Mouse (Mus musculus) hindbrain, embryonic 10.5 days (tissue): Measurements from ENCODE around the gene Fam3b. TPM values are rescaled to one million over a fixed set of nuclear protein-coding genes. Genes with fewer than 3 reads are reported as not detected.
A peak's percentile ranks its signal among the peaks of the same experiment; 100 is the strongest.

Experiments used
- DNase-seq: peaks from one replicate; pipeline ENCODE4 v3.0.0-alpha.2; 2017; ENCODE audit warnings: low spot score
- H3K27ac ChIP-seq: fragments of 300-500 bp; sonication (generic); 2 replicates; pipeline ENCODE4 v1.5.1; 2016; ENCODE audit warnings: mild to moderate bottlenecking, moderate library complexity
- H3K27me3 ChIP-seq: fragments of 300-500 bp; sonication (generic); 2 replicates; pipeline ENCODE4 v1.6.1; 2016; ENCODE audit warnings: mild to moderate bottlenecking; ENCODE audit not compliant: poor library complexity, insufficient read depth, severe bottlenecking
- H3K36me3 ChIP-seq: fragments of 300-500 bp; sonication (generic); 2 replicates; pipeline ENCODE4 v1.6.1; 2016; ENCODE audit warnings: mild to moderate bottlenecking, moderate library complexity
- H3K4me1 ChIP-seq: fragments of 300-500 bp; sonication (generic); replicated peaks from 2 replicates; pipeline ENCODE4 v1.6.1; 2016; ENCODE audit warnings: mild to moderate bottlenecking
- H3K4me3 ChIP-seq: fragments of 300-500 bp; sonication (generic); 2 replicates; pipeline ENCODE4 v1.5.1; 2016; ENCODE audit warnings: mild to moderate bottlenecking, moderate library complexity
- H3K9me3 ChIP-seq: fragments of 300-500 bp; sonication (generic); 2 replicates; pipeline ENCODE4 v1.6.1; 2016; ENCODE audit warnings: mild to moderate bottlenecking, moderate library complexity
- WGBS: fragments of 180-500 bp; shearing (Covaris S2); methylation state at CpG from one replicate; pipeline ENCODE4 v1.1.7; 2016; 5-methylcytosine and 5-hydroxymethylcytosine counted together
- polyA plus RNA-seq: library from polyadenylated mRNA; unstranded; fragments of >200 nt; fragmentation: Nextera tagmentation; extraction: Ambion mirVana; gene quantifications from 2 replicates; pipeline ENCODE4 v1.2.1, GENCODE M21; 2016

Fam3b gene
- polyA plus RNA-seq = not detected in 2 replicates

GRCm38 (mm10) chr16:97514099-97514940, at the start of gene Fam3b:
TSS of gene Fam3b (minus strand) at chr16:97514816.
- H3K27me3 ChIP-seq = no peaks in the 10 kb centered on the region
- H3K27ac ChIP-seq = no peak within 1 kb of the TSS
- WGBS = 83% methylated on average over 4 of the region's 4 CpGs
- DNase-seq = no peak
- H3K9me3 ChIP-seq = no peaks in the 10 kb centered on the region
- no peaks in the 10 kb centered on the region for H3K36me3 ChIP-seq
- no peaks in the 10 kb centered on the region for H3K4me1 ChIP-seq
- H3K4me3 ChIP-seq = no peak within 1 kb of the TSS

- Histone ChIP-seq H3K9me3 (peaks cover 6% of the 10 kb centered on the region; the same call in 1 of the 2 replicates), H3K4me3 (no peak overlapping the region), H3K4me1 (no peaks in the 10 kb centered on the region), H3K27me3 (no peaks in the 10 kb centered on the region), H3K27ac (no peak overlapping the region), H3K36me3 (no peaks in the 10 kb centered on the region)
- WGBS = 75% methylated on average over 4 of the region's 4 CpGs
- no peak for DNase-seq
These were observed 29.7 kb upstream of the Fam3b start for GRCm38 (mm10) chr16:97544340-97544739.

GRCm38 (mm10) chr16:97536859-97537258, 22.2 kb upstream of the Fam3b start:
- DNase-seq = no peak
- 62% methylated on average over 1 of the region's 1 CpGs for WGBS
- H3K4me3 ChIP-seq = no peak overlapping the region
- H3K27me3 ChIP-seq = no peaks in the 10 kb centered on the region
- peak overlapping the region; percentile 82 for H3K27ac ChIP-seq
- H3K9me3 ChIP-seq = peaks cover 6% of the 10 kb centered on the region; the same call in 1 of the 2 replicates
- H3K4me1 ChIP-seq = peaks cover 30% of the 10 kb centered on the region
- H3K36me3 ChIP-seq = no peaks in the 10 kb centered on the region

GRCm38 (mm10) chr16:97535808-97536413, 21.3 kb upstream of the Fam3b start:
- Histone ChIP-seq H3K27me3 (no peaks in the 10 kb centered on the region), H3K36me3 (no peaks in the 10 kb centered on the region), H3K9me3 (no peaks in the 10 kb centered on the region), H3K4me3 (peak overlapping the region; percentile 21), H3K27ac (peak overlapping the region; percentile 82), H3K4me1 (peaks cover 30% of the 10 kb centered on the region)
- WGBS = 15% methylated on average over 3 of the region's 3 CpGs
- peak; percentile 46 for DNase-seq

GRCm38 (mm10) chr16:97534876-97535461, 20.4 kb upstream of the Fam3b start:
- Histone ChIP-seq H3K4me3 (no peak overlapping the region), H3K36me3 (no peaks in the 10 kb centered on the region)
- WGBS = 42% methylated on average over 5 of the region's 5 CpGs

GRCm38 (mm10) chr16:97534448-97534847, 19.8 kb upstream of the Fam3b start:
- H3K4me3 ChIP-seq = no peak overlapping the region
- DNase-seq = no peak
- no peaks in the 10 kb centered on the region for H3K27me3 ChIP-seq
- H3K27ac ChIP-seq = peak overlapping the region; percentile 82
- H3K4me1 ChIP-seq = peaks cover 30% of the 10 kb centered on the region
- WGBS = 59% methylated on average over 1 of the region's 1 CpGs
- no peaks in the 10 kb centered on the region for H3K36me3 ChIP-seq
- no peaks in the 10 kb centered on the region for H3K9me3 ChIP-seq

More at GRCm38 (mm10) chr16:97534876-97535461, 20.4 kb upstream of the Fam3b start:
- Histone ChIP-seq H3K9me3 (no peaks in the 10 kb centered on the region), H3K27me3 (no peaks in the 10 kb centered on the region), H3K27ac (peak overlapping the region; percentile 82), H3K4me1 (peaks cover 30% of the 10 kb centered on the region)
- peak; percentile 6 for DNase-seq

GRCm38 (mm10) chr16:97533751-97534150, 19.1 kb upstream of the Fam3b start:
- Histone ChIP-seq H3K27me3 (no peaks in the 10 kb centered on the region), H3K36me3 (no peaks in the 10 kb centered on the region), H3K27ac (no peak overlapping the region), H3K9me3 (no peaks in the 10 kb centered on the region), H3K4me1 (peaks cover 30% of the 10 kb centered on the region), H3K4me3 (no peak overlapping the region)
- 93% methylated on average over 5 of the region's 5 CpGs for WGBS
- DNase-seq = no peak

- Histone ChIP-seq H3K27ac (no peak overlapping the region), H3K9me3 (no peaks in the 10 kb centered on the region), H3K36me3 (no peaks in the 10 kb centered on the region), H3K4me3 (no peak overlapping the region), H3K27me3 (no peaks in the 10 kb centered on the region), H3K4me1 (peaks cover 30% of the 10 kb centered on the region)
- no peak for DNase-seq
- WGBS = 97% methylated on average over 1 of the region's 1 CpGs
These were observed 18.5 kb upstream of the Fam3b start for GRCm38 (mm10) chr16:97533126-97533525.

- Histone ChIP-seq H3K36me3 (no peaks in the 10 kb centered on the region), H3K27me3 (no peaks in the 10 kb centered on the region), H3K4me1 (no peaks in the 10 kb centered on the region), H3K9me3 (no peaks in the 10 kb centered on the region), H3K4me3 (no peak overlapping the region), H3K27ac (no peak overlapping the region)
- DNase-seq = no peak
- 89% methylated on average over 2 of the region's 2 CpGs for WGBS
These were observed 14.6 kb upstream of the Fam3b start for GRCm38 (mm10) chr16:97529241-97529640.

GRCm38 (mm10) chr16:97523024-97523423, 8.4 kb upstream of the Fam3b start:
- H3K4me1 ChIP-seq = no peaks in the 10 kb centered on the region
- no peaks in the 10 kb centered on the region for H3K9me3 ChIP-seq
- H3K27me3 ChIP-seq = no peaks in the 10 kb centered on the region
- 23% methylated on average over 1 of the region's 1 CpGs for WGBS
- H3K36me3 ChIP-seq = no peaks in the 10 kb centered on the region
- H3K4me3 ChIP-seq = no peak overlapping the region
- no peak overlapping the region for H3K27ac ChIP-seq
- peak; percentile 63 for DNase-seq

GRCm38 (mm10) chr16:97521983-97522382, 7.4 kb upstream of the Fam3b start:
- Histone ChIP-seq H3K36me3 (no peaks in the 10 kb centered on the region), H3K9me3 (no peaks in the 10 kb centered on the region), H3K4me3 (no peak overlapping the region), H3K27me3 (no peaks in the 10 kb centered on the region), H3K4me1 (no peaks in the 10 kb centered on the region), H3K27ac (no peak overlapping the region)
- 88% methylated on average over 6 of the region's 6 CpGs for WGBS
- DNase-seq = no peak

- 81% methylated on average over 3 of the region's 3 CpGs for WGBS
- Histone ChIP-seq H3K27me3 (no peaks in the 10 kb centered on the region), H3K36me3 (no peaks in the 10 kb centered on the region), H3K27ac (no peak overlapping the region), H3K9me3 (no peaks in the 10 kb centered on the region), H3K4me3 (no peak overlapping the region), H3K4me1 (no peaks in the 10 kb centered on the region)
- DNase-seq = no peak
These were observed 1.7 kb upstream of the Fam3b start for GRCm38 (mm10) chr16:97516341-97516740.

GRCm38 (mm10) chr16:97512347-97512751, 2.3 kb downstream of the Fam3b start:
- Histone ChIP-seq H3K9me3 (no peaks in the 10 kb centered on the region), H3K27ac (no peak overlapping the region), H3K4me3 (no peak overlapping the region), H3K36me3 (no peaks in the 10 kb centered on the region), H3K27me3 (no peaks in the 10 kb centered on the region), H3K4me1 (no peaks in the 10 kb centered on the region)
- 88% methylated on average over 12 of the region's 12 CpGs for WGBS
- DNase-seq = no peak
